Mouse (Mus musculus): ENCODE results near the gene 9130019O22Rik. TPM values are rescaled to one million over a fixed set of nuclear protein-coding genes. Genes with fewer than 3 reads are reported as not detected.
"Not testable (repeated sequence)": the region's sequence is repeated elsewhere in the genome, so short reads cannot be mapped to it uniquely, and the experiment has no call there.

Gene 9130019O22Rik
- polyA plus RNA-seq, 1 experiment from 2014 or later = 6.3 TPM

GRCm38 (mm10) chr7:127371213-127371612, 15.8 kb downstream of the 9130019O22Rik start:
- Histone ChIP-seq H3K27me3 (no peaks in the 10 kb centered on the region), H3K9ac (no peak overlapping the region)

DNA sequence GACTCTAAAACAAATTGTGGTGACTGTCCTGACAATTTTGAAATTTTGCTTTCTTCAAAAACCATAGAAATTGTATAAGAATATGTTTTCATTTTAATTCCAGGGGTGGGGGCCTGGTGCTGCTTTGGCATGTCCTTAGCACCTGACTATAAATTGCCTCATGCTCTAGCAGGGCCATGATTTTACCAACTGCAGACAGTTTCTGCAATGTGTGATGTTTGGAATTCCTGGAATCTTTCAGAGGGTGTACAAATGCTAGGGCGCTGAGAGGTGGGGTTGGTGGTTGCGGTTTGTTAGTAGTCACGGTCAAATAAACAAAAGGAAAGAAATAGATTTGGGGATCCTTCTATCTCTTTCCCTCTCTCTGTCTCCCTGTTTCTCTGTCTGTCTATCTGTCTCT, 20.7 kb downstream of the 9130019O22Rik start:
- Histone ChIP-seq H3K4me3 (replicated peaks) (no peak overlapping the region), H3K9ac (no peak overlapping the region), H3K27ac (no peak overlapping the region), H3K27me3 (peaks cover 22% of the 10 kb centered on the region), H3K4me1 (peaks cover 7% of the 10 kb centered on the region; the same call in 1 of the 2 replicates), H3K4me2 (no peak overlapping the region), H3K36me3 (no peaks in the 10 kb centered on the region), H3K9me3 (replicated peaks) (no peaks in the 10 kb centered on the region)
- no peak for ATAC-seq (replicated peaks; ENCODE audit: low FRiP score)
- 82% methylated on average over 3 of the region's 3 CpGs for WGBS

More at GRCm38 (mm10) chr7:127371213-127371612, 15.8 kb downstream of the 9130019O22Rik start:
- H3K9me3 ChIP-seq (replicated peaks) = no peaks in the 10 kb centered on the region
- no peak overlapping the region for H3K4me2 ChIP-seq
- 78% methylated on average over 2 of the region's 2 CpGs for WGBS
- H3K27ac ChIP-seq = no peak overlapping the region
- peaks cover 12% of the 10 kb centered on the region for H3K36me3 ChIP-seq
- no peak overlapping the region for H3K4me3 ChIP-seq (replicated peaks)
- H3K4me1 ChIP-seq = 0 out of 2 replicates have a peak, but pooled peaks cover 4% of the 10 kb centered on the region
- ATAC-seq (replicated peaks; ENCODE audit: low FRiP score) = no peak

GRCm38 (mm10) chr7:127364166-127364565, 22.8 kb downstream of the 9130019O22Rik start:
- no peaks in the 10 kb centered on the region for H3K9me3 ChIP-seq (replicated peaks)
- ATAC-seq (replicated peaks; ENCODE audit: low FRiP score) = no peak
- peak overlapping the region; percentile 80 for H3K4me2 ChIP-seq
- H3K27ac ChIP-seq = no peak overlapping the region
- H3K9ac ChIP-seq = no peak overlapping the region
- H3K36me3 ChIP-seq = no peaks in the 10 kb centered on the region
- 62% methylated on average over 4 of the region's 4 CpGs for WGBS
- H3K27me3 ChIP-seq = peaks cover 39% of the 10 kb centered on the region
- H3K4me1 ChIP-seq = peaks cover 7% of the 10 kb centered on the region; the same call in 1 of the 2 replicates
- peak overlapping the region; percentile 43 for H3K4me3 ChIP-seq (replicated peaks)

GRCm38 (mm10) chr7:127363475-127363921, 23.5 kb downstream of the 9130019O22Rik start:
- WGBS = 2% methylated on average over 24 of the region's 24 CpGs
- no peak overlapping the region for H3K27ac ChIP-seq

DNA sequence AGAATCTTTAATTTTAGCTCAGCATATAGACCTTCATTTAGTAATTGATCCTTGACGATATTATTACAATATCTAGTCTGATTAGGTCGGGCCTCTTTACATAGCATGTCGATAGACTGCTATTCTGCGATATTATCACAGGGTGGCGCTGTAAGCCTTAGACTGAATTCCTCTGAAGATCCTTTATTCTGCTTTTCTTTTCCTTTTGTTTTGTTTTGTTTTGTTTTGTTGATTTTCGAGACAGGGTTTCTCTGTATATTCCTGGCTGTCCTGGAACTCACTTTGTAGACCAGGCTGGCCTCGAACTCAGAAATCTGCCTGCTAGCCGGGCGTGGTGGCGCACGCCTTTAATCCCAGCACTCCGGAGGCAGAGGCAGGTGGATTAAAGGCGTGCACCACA, 24.5 kb downstream of the 9130019O22Rik start:
- H3K4me3 ChIP-seq (replicated peaks) = 0 out of 2 replicates have a peak overlapping the region, but pooled peaks have one; percentile 23
- not testable (repeated sequence) for H3K4me1 ChIP-seq; H3K36me3 ChIP-seq; H3K9me3 ChIP-seq (replicated peaks); H3K27ac ChIP-seq; H3K9ac ChIP-seq; ATAC-seq (replicated peaks; ENCODE audit: low FRiP score)
- peaks cover 43% of the 10 kb centered on the region for H3K27me3 ChIP-seq
- peak overlapping the region; percentile 51 for H3K4me2 ChIP-seq
- WGBS = 24% methylated on average over 13 of the region's 13 CpGs

More at GRCm38 (mm10) chr7:127363475-127363921, 23.5 kb downstream of the 9130019O22Rik start:
- H3K9ac ChIP-seq = peak overlapping the region; percentile 54
- no peaks in the 10 kb centered on the region for H3K36me3 ChIP-seq
- H3K9me3 ChIP-seq (replicated peaks) = no peaks in the 10 kb centered on the region
- peaks cover 7% of the 10 kb centered on the region; the same call in 1 of the 2 replicates for H3K4me1 ChIP-seq
- H3K4me3 ChIP-seq (replicated peaks) = peak overlapping the region; percentile 43
- peak overlapping the region; percentile 80 for H3K4me2 ChIP-seq
- H3K27me3 ChIP-seq = peaks cover 39% of the 10 kb centered on the region
- no peak; the same call in 1 of the 2 replicates for ATAC-seq (replicated peaks; ENCODE audit: low FRiP score)

DNA sequence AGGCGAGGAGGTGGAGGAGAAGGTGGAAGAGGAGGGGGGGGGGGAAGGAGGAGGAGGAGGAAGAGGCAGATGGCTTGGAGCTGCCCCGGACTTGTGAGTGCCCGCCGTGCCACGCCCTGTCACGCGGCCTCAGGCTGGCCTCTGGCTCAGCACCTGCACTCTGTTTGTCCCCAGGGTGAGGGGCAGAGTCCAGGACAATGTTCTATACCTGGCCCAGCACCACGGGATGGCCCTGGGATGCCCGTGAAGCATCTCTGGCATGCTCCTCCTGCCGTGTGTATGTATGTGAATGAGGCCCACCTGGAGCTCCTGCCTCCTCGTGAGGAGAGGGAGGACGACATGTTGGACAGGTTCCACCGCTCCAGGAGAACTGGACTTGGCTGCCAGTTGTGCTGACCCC, 25.5 kb downstream of the 9130019O22Rik start:
- H3K4me1 ChIP-seq = peaks cover 7% of the 10 kb centered on the region; the same call in 1 of the 2 replicates
- H3K4me2 ChIP-seq = no peak overlapping the region
- no peak overlapping the region for H3K4me3 ChIP-seq (replicated peaks)
- no peaks in the 10 kb centered on the region for H3K36me3 ChIP-seq
- peaks cover 50% of the 10 kb centered on the region for H3K27me3 ChIP-seq
- no peak overlapping the region for H3K27ac ChIP-seq
- 47% methylated on average over 13 of the region's 13 CpGs for WGBS
- H3K9ac ChIP-seq = no peak overlapping the region
- ATAC-seq (replicated peaks; ENCODE audit: low FRiP score) = no peak
- H3K9me3 ChIP-seq (replicated peaks) = no peaks in the 10 kb centered on the region

GRCm38 (mm10) chr7:127360265-127360664, 26.7 kb downstream of the 9130019O22Rik start:
- no peak overlapping the region for H3K9ac ChIP-seq
- no peaks in the 10 kb centered on the region for H3K9me3 ChIP-seq (replicated peaks)
- H3K27me3 ChIP-seq = peaks cover 50% of the 10 kb centered on the region
- no peaks in the 10 kb centered on the region for H3K36me3 ChIP-seq
- H3K4me2 ChIP-seq = no peak overlapping the region
- peaks cover 7% of the 10 kb centered on the region; the same call in 1 of the 2 replicates for H3K4me1 ChIP-seq
- ATAC-seq (replicated peaks; ENCODE audit: low FRiP score) = no peak
- no peak overlapping the region for H3K27ac ChIP-seq
- no peak overlapping the region for H3K4me3 ChIP-seq (replicated peaks)
- WGBS = 75% methylated on average over 4 of the region's 4 CpGs

GRCm38 (mm10) chr7:127358472-127358871, 28.5 kb downstream of the 9130019O22Rik start:
- Histone ChIP-seq H3K4me2 (no peak overlapping the region), H3K9me3 (replicated peaks) (no peaks in the 10 kb centered on the region), H3K36me3 (no peaks in the 10 kb centered on the region), H3K9ac (no peak overlapping the region), H3K27me3 (peaks cover 39% of the 10 kb centered on the region), H3K4me3 (replicated peaks) (no peak overlapping the region), H3K27ac (no peak overlapping the region), H3K4me1 (peaks cover 3% of the 10 kb centered on the region; the same call in 1 of the 2 replicates)
- 77% methylated on average over 4 of the region's 4 CpGs for WGBS
- ATAC-seq (replicated peaks; ENCODE audit: low FRiP score) = no peak

DNA sequence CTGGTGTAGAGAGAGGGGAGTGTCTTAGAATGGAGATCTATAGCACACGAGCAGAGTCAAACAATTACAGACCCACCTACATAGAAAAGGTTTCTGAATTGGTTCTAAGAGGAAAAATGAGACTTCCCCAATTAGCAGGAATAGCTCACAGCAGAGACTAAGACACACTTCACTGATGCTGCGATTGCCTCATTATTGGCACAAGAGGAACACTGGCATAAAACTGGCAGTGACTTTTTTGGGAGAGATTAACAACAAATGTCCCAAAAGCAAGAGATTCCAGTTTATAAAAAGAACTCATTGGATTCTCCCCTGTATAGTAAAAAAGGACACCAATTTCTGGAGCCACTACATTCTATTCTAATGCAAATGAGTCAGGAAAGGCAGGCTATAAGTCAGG, 29.1 kb downstream of the 9130019O22Rik start:
- Histone ChIP-seq H3K9ac (no peak overlapping the region), H3K27ac (no peak overlapping the region), H3K27me3 (peaks cover 36% of the 10 kb centered on the region), H3K4me1 (no peaks in the 10 kb centered on the region), H3K4me3 (replicated peaks) (no peak overlapping the region), H3K9me3 (replicated peaks) (no peaks in the 10 kb centered on the region), H3K4me2 (no peak overlapping the region), H3K36me3 (no peaks in the 10 kb centered on the region)
- WGBS = 64% methylated on average over 2 of the region's 2 CpGs
- no peak for ATAC-seq (replicated peaks; ENCODE audit: low FRiP score)

DNA sequence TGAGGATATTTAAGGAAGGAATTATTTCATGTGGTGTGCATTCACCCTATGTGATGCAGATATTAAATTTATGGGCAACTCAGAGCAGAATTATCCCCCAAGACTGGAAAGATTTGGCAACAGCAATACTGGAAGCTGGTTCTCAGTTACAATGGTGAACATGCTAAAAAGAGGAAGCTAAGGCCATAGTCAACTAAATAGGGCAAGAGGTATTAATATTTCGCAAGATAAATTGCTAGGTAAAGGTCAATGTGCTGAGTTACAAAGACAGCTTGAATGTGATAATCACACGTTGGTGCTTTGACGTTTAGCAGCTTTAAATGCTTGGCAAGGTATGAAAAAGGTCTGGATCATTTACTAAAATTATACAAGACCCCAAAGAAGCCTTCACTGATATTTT, 31.2 kb downstream of the 9130019O22Rik start:
- Histone ChIP-seq H3K4me2 (no peak overlapping the region), H3K9ac (no peak overlapping the region), H3K4me3 (replicated peaks) (no peak overlapping the region), H3K27me3 (peaks cover 25% of the 10 kb centered on the region), H3K27ac (no peak overlapping the region), H3K4me1 (no peaks in the 10 kb centered on the region), H3K9me3 (replicated peaks) (no peaks in the 10 kb centered on the region), H3K36me3 (no peaks in the 10 kb centered on the region)
- WGBS = 61% methylated on average over 3 of the region's 3 CpGs
- ATAC-seq (replicated peaks; ENCODE audit: low FRiP score) = no peak

- Histone ChIP-seq H3K27ac (no peak overlapping the region), H3K4me2 (no peak overlapping the region), H3K4me1 (peaks cover 11% of the 10 kb centered on the region), H3K4me3 (replicated peaks) (no peak overlapping the region), H3K9ac (no peak overlapping the region), H3K27me3 (peaks cover under 1% of the 10 kb centered on the region; the same call in 1 of the 2 replicates), H3K9me3 (replicated peaks) (no peaks in the 10 kb centered on the region), H3K36me3 (no peaks in the 10 kb centered on the region)
- no peak for ATAC-seq (replicated peaks; ENCODE audit: low FRiP score)
- WGBS = 88% methylated on average over 5 of the region's 5 CpGs
These were observed 35.5 kb downstream of the 9130019O22Rik start for GRCm38 (mm10) chr7:127351230-127352004.

- peak overlapping the region; percentile 85 for H3K4me3 ChIP-seq (replicated peaks)
These were observed 40.3 kb downstream of the 9130019O22Rik start for GRCm38 (mm10) chr7:127346676-127347075.

More at GRCm38 (mm10) chr7:127346676-127347075, 40.3 kb downstream of the 9130019O22Rik start:
- Histone ChIP-seq H3K4me1 (peaks cover 38% of the 10 kb centered on the region), H3K27me3 (no peaks in the 10 kb centered on the region), H3K4me2 (peak overlapping the region; percentile 83), H3K36me3 (peaks cover 24% of the 10 kb centered on the region), H3K9ac (no peak overlapping the region; the same call in 1 of the 2 replicates), H3K9me3 (replicated peaks) (no peaks in the 10 kb centered on the region), H3K27ac (peak overlapping the region; percentile 99; the same call in 1 of the 2 replicates)
- no peak for ATAC-seq (replicated peaks; ENCODE audit: low FRiP score)
- WGBS = 17% methylated on average over 8 of the region's 8 CpGs

Measured in kidney, embryonic 15.5 days (tissue).